Mouse (Mus musculus): ENCODE results near the gene Cox14. TPM values are rescaled to one million over a fixed set of nuclear protein-coding genes. Genes with fewer than 3 reads are reported as not detected.
A peak's percentile ranks its signal among the peaks of the same experiment; 100 is the strongest.

Cox14 gene
- polyA plus RNA-seq (2015; fragmentation: Nextera tagmentation; extraction: Ambion mirVana): 217 and 241 TPM in 2 replicates

DNA sequence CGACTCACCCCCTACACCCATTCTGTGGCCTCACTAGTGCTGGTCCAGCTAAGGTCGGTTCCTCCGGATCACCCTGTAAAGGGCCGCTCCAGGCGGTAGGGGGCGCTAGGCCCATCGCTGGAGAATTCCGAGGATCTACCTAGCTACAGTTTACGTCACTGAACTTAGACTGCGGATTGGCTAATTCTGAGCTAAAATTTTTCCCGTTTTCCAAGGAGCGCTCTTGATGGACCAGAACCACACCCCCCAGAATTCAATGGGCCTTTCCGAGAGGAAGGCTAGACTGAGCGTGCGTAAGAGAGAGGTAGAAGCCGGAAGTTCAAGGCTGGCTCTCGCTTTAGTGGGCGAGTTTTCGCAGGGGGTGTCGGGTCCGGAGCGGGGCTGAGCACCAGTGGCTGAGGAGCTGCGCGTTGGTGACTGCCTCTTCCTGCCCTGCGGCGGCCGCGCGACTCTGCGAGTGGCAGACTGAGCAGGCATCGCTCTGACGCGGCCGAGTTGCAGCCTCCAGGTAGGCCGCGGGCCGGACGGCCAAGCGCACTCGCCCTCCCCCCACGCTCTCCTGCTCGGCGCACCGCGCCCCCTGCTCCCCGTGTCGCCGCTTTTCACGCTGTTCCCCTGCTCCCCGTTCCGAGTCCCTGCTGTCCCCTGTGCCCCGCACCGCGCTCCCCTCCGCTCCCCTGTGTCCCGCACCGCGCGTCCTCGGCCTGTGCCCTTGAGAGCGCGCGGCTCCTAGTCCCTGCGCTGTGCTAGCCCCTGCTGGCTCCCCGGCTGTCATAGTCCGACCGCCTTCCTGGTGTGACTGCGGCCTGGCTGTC is at the start of gene Cox14:
Gene Cox14 (plus strand): TSS at position 278 of the 815 bp plus-strand sequence.
- Histone ChIP-seq H3K27me3 (ENCODE audit: control insufficient read depth, insufficient read depth, low read length) (no peaks in the 10 kb centered on the region), H3K4me3 (ENCODE audit: low read length) (peak within 1 kb of the TSS; percentile 87), H3K27ac (ENCODE audit: low read length) (peak within 1 kb of the TSS; percentile 97), H3K9ac (ENCODE audit: low read length) (peak within 1 kb of the TSS; percentile 96), H3K9me3 (replicated peaks; ENCODE audit: control insufficient read depth, low read length) (peaks cover 6% of the 10 kb centered on the region), H3K4me1 (ENCODE audit: control insufficient read depth, insufficient read depth, low read length) (peaks cover 30% of the 10 kb centered on the region), H3K4me2 (ENCODE audit: low read depth, low read length) (peak within 1 kb of the TSS; percentile 80), H3K36me3 (ENCODE audit: control insufficient read depth, insufficient read depth) (peaks cover 25% of the 10 kb centered on the region)
- WGBS: under 1% methylated on average over 67 of the region's 68 CpGs
- peak; percentile 91 for ATAC-seq (replicated peaks; ENCODE audit: extremely low read depth, insufficient read depth, low FRiP score)

DNA sequence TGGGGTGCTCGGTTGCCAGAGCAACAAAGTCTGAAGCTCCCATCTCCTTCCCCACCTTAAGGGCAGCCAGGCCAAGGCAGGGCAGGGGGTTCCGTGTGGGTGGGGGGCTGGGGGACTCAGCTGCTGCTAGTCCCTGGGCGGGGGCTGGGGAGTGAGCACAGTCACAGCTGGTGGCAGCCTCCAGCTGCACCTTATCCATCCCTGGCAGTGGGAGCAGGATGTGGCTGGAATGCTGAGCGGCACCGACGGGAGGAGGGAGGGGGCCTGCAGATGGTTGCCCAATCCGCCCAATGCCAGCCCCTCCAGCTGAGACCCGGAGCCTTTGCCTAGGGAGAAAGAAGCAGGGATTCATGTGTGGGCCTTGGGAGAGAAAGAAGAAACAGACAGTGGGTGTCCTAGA is 48.3 kb upstream of the Cox14 start:
- no peak for ATAC-seq (replicated peaks; ENCODE audit: extremely low read depth, insufficient read depth, low FRiP score)
- Histone ChIP-seq H3K36me3 (ENCODE audit: control insufficient read depth, insufficient read depth) (no peaks in the 10 kb centered on the region), H3K27ac (ENCODE audit: low read length) (no peak overlapping the region), H3K9me3 (replicated peaks; ENCODE audit: control insufficient read depth, low read length) (no peaks in the 10 kb centered on the region), H3K9ac (ENCODE audit: low read length) (no peak overlapping the region), H3K4me1 (ENCODE audit: control insufficient read depth, insufficient read depth, low read length) (no peaks in the 10 kb centered on the region; the same call in 1 of the 2 replicates), H3K27me3 (ENCODE audit: control insufficient read depth, insufficient read depth, low read length) (peaks cover 28% of the 10 kb centered on the region), H3K4me3 (ENCODE audit: low read length) (no peak overlapping the region), H3K4me2 (ENCODE audit: low read depth, low read length) (no peak overlapping the region)
- 40% methylated on average over 8 of the region's 8 CpGs for WGBS

DNA sequence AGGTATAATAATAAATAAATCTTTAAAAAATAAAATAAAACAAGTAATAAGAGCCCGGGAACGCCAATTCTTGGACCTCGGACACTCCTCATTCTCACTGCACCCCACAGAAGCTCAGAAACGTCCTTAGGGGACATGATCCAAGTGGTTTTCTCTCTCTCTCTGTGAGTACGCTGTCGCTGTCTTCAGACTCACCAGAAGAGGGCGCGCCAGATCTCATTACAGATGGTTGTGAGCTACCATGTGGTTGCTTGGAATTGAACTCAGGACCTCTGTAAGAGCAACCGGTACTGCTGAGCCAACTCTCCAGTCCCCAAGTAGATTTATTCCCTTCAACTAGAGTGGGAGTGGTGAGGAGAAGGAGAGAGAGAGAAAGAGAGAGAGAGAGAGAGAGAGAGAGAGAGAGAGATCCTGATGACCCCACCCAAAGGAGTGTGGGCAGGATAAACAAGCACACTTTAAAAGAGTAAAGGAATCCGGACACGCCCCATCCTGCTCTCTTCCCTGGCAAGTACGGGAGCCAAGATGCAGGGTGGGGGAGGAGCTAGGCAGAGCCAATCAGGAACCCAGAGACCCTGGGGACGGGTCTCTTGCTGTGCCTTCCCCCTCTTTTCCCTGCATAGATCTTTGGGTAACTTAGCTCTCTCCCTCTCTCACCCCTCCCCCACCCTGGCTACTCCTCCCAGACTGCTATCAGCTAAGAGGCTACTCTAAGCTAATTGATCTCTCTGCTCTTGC is 47.2 kb upstream of the Cox14 start:
- Histone ChIP-seq H3K4me2 (ENCODE audit: low read depth, low read length) (no peak overlapping the region), H3K36me3 (ENCODE audit: control insufficient read depth, insufficient read depth) (no peaks in the 10 kb centered on the region), H3K9ac (ENCODE audit: low read length) (no peak overlapping the region), H3K27ac (ENCODE audit: low read length) (no peak overlapping the region), H3K4me3 (ENCODE audit: low read length) (no peak overlapping the region), H3K9me3 (replicated peaks; ENCODE audit: control insufficient read depth, low read length) (no peaks in the 10 kb centered on the region), H3K27me3 (ENCODE audit: control insufficient read depth, insufficient read depth, low read length) (peaks cover 17% of the 10 kb centered on the region), H3K4me1 (ENCODE audit: control insufficient read depth, insufficient read depth, low read length) (no peaks in the 10 kb centered on the region; the same call in 1 of the 2 replicates)
- WGBS: 14% methylated on average over 13 of the region's 13 CpGs
- ATAC-seq (replicated peaks; ENCODE audit: extremely low read depth, insufficient read depth, low FRiP score): no peak

DNA sequence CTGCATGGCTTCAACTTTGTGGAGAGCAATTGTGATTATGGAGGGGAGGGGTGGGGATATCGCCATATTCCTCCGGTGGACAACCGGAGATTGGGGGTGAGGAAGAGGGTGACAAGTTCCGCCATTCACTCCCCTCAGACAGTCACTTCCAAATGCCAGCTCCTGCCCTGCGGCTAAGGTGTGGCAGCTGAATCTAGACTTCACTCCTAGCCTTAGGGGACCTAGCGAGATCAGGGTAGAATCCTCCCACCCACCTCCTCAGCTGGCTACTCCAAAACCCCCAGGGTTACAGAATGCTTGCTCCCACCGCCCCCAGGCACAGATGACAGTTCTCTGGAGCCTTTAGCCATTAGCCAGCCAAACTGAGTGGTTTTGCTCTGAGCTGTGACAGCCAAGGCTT is 46.4 kb upstream of the Cox14 start:
- Histone ChIP-seq H3K4me3 (ENCODE audit: low read length) (no peak overlapping the region), H3K9ac (ENCODE audit: low read length) (no peak overlapping the region), H3K4me2 (ENCODE audit: low read depth, low read length) (no peak overlapping the region), H3K36me3 (ENCODE audit: control insufficient read depth, insufficient read depth) (no peaks in the 10 kb centered on the region), H3K27me3 (ENCODE audit: control insufficient read depth, insufficient read depth, low read length) (peaks cover 11% of the 10 kb centered on the region), H3K9me3 (replicated peaks; ENCODE audit: control insufficient read depth, low read length) (no peaks in the 10 kb centered on the region), H3K27ac (ENCODE audit: low read length) (no peak overlapping the region), H3K4me1 (ENCODE audit: control insufficient read depth, insufficient read depth, low read length) (no peaks in the 10 kb centered on the region; the same call in 1 of the 2 replicates)
- WGBS: 48% methylated on average over 7 of the region's 7 CpGs
- ATAC-seq (replicated peaks; ENCODE audit: extremely low read depth, insufficient read depth, low FRiP score): no peak

DNA sequence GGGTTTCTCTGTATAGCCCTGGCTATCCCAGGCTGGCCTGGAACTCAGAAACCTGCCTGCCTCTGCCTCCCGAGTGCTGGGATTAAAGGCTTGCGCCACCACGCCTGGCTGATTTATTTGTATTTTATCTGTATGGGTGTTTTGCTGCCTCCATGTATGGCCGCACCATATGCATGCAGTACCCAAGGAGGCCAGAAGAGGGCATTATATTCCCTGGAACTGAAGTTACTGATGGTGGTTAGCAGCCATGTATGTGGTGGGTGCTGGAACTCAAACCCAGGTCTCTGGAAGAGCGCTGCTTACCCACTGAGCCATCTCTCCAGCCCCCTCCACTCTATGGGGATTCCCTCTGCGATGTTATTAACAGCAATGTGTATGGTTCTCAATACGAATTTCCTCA is 42.5 kb upstream of the Cox14 start:
- Histone ChIP-seq H3K9me3 (replicated peaks; ENCODE audit: control insufficient read depth, low read length) (no peaks in the 10 kb centered on the region), H3K36me3 (ENCODE audit: control insufficient read depth, insufficient read depth) (no peaks in the 10 kb centered on the region), H3K4me1 (ENCODE audit: control insufficient read depth, insufficient read depth, low read length) (no peaks in the 10 kb centered on the region; the same call in 1 of the 2 replicates), H3K4me2 (ENCODE audit: low read depth, low read length) (no peak overlapping the region), H3K27me3 (ENCODE audit: control insufficient read depth, insufficient read depth, low read length) (peaks cover 3% of the 10 kb centered on the region; the same call in 1 of the 2 replicates), H3K27ac (ENCODE audit: low read length) (no peak overlapping the region), H3K9ac (ENCODE audit: low read length) (no peak overlapping the region), H3K4me3 (ENCODE audit: low read length) (no peak overlapping the region)
- WGBS: 90% methylated on average over 7 of the region's 7 CpGs
- ATAC-seq (replicated peaks; ENCODE audit: extremely low read depth, insufficient read depth, low FRiP score): no peak

DNA sequence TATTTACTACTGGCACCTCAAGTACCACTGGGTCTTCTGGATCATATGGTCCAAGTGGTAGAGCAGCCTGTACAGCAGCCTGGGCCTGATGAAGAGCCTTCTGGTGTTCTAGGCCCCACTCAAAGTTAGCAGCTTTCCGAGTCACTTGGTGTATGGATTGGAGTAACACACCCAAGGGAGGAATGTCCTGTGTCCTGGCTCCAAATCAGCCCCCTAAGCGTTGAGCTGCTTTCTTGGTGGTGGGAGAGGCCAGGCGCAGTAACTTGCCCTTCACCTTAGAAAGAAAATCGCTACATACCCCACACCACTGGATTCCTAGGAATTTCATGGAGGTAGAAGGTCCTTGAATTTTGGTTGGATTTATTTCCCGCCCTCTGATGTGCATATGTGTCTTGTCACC is 41.3 kb upstream of the Cox14 start:
- Histone ChIP-seq H3K9ac (ENCODE audit: low read length) (no peak overlapping the region), H3K36me3 (ENCODE audit: control insufficient read depth, insufficient read depth) (no peaks in the 10 kb centered on the region), H3K9me3 (replicated peaks; ENCODE audit: control insufficient read depth, low read length) (no peaks in the 10 kb centered on the region), H3K27me3 (ENCODE audit: control insufficient read depth, insufficient read depth, low read length) (peaks cover 3% of the 10 kb centered on the region; the same call in 1 of the 2 replicates), H3K4me3 (ENCODE audit: low read length) (no peak overlapping the region), H3K27ac (ENCODE audit: low read length) (no peak overlapping the region), H3K4me1 (ENCODE audit: control insufficient read depth, insufficient read depth, low read length) (no peaks in the 10 kb centered on the region), H3K4me2 (ENCODE audit: low read depth, low read length) (no peak overlapping the region)
- ATAC-seq (replicated peaks; ENCODE audit: extremely low read depth, insufficient read depth, low FRiP score): no peak
- 90% methylated on average over 5 of the region's 5 CpGs for WGBS

DNA sequence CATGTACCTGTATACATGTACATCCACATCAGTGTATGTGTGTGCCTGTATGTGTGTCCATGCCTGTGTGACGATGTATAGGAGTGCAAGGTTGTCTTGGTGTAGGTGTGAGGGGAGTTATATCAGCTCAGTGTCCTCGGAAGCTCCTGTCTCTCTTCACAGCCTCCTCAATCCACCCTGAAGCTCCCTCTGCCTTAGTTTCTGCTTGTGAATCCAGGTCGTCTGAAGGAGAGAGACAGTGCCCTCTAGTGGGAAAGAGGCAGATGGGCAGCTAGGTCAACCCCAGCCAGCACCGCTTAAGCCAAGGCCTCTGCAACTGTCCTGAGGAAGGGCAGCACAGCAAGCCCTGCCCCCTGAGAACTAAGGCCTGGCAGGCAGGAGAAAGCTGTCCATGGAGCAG is 36.7 kb upstream of the Cox14 start:
- no peaks in the 10 kb centered on the region for H3K9me3 ChIP-seq (replicated peaks; ENCODE audit: control insufficient read depth, low read length)
- H3K4me2 ChIP-seq (ENCODE audit: low read depth, low read length): no peak overlapping the region
- no peaks in the 10 kb centered on the region for H3K4me1 ChIP-seq (ENCODE audit: control insufficient read depth, insufficient read depth, low read length)
- no peak overlapping the region for H3K9ac ChIP-seq (ENCODE audit: low read length)
- no peak for ATAC-seq (replicated peaks; ENCODE audit: extremely low read depth, insufficient read depth, low FRiP score)
- no peak overlapping the region for H3K27ac ChIP-seq (ENCODE audit: low read length)
- WGBS: 5% methylated on average over 4 of the region's 4 CpGs
- H3K36me3 ChIP-seq (ENCODE audit: control insufficient read depth, insufficient read depth): no peaks in the 10 kb centered on the region
- peaks cover 11% of the 10 kb centered on the region; the same call in 1 of the 2 replicates for H3K27me3 ChIP-seq (ENCODE audit: control insufficient read depth, insufficient read depth, low read length)
- no peak overlapping the region for H3K4me3 ChIP-seq (ENCODE audit: low read length)

DNA sequence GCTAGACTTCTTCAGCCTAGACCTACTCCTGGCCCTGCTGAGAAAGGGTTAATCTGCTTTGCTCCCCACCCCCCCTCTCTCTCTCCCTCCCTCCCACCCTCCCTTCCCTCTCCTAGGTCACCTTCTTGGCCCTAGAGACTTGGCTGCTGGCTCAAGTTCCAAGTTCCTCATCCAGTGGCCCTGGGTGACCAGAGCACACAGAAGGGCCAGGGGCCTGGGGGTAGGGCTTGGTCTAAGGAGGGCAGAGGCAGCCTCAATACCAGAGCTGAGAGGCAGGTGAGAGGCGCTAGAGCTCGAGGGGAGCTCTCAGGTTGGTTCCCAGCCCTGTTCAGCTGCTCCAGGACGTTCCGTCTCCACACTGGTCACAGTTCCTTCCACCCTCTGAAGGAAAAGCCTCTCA is 34.5 kb upstream of the Cox14 start:
- Histone ChIP-seq H3K9ac (ENCODE audit: low read length) (no peak overlapping the region), H3K36me3 (ENCODE audit: control insufficient read depth, insufficient read depth) (no peaks in the 10 kb centered on the region), H3K4me1 (ENCODE audit: control insufficient read depth, insufficient read depth, low read length) (peaks cover 7% of the 10 kb centered on the region), H3K4me2 (ENCODE audit: low read depth, low read length) (no peak overlapping the region), H3K27me3 (ENCODE audit: control insufficient read depth, insufficient read depth, low read length) (peaks cover 11% of the 10 kb centered on the region; the same call in 1 of the 2 replicates), H3K4me3 (ENCODE audit: low read length) (no peak overlapping the region), H3K27ac (ENCODE audit: low read length) (no peak overlapping the region), H3K9me3 (replicated peaks; ENCODE audit: control insufficient read depth, low read length) (no peaks in the 10 kb centered on the region)
- no peak for ATAC-seq (replicated peaks; ENCODE audit: extremely low read depth, insufficient read depth, low FRiP score)
- 24% methylated on average over 4 of the region's 4 CpGs for WGBS

DNA sequence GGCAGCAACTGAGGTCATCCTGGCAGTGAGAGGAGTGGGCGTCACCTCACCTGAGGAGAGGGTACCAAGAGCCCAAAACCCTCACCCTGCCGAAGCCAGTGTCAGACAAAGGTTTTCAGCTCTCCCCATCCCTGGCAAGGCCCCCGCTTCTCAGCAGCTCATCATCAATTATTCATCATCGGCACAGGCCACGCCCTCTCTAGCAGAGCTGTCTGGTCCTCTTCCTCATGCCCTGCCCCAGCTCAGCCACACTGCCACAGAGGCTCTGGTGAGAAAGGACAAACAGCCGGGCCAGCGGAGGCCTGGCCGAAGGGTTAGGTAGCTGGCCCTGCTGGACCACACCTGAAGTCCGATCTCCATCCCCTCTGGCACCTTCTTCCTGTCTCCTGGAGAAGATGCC is 33.4 kb upstream of the Cox14 start:
- H3K36me3 ChIP-seq (ENCODE audit: control insufficient read depth, insufficient read depth): no peaks in the 10 kb centered on the region
- peaks cover 7% of the 10 kb centered on the region for H3K4me1 ChIP-seq (ENCODE audit: control insufficient read depth, insufficient read depth, low read length)
- H3K4me3 ChIP-seq (ENCODE audit: low read length): no peak overlapping the region
- no peaks in the 10 kb centered on the region for H3K9me3 ChIP-seq (replicated peaks; ENCODE audit: control insufficient read depth, low read length)
- H3K4me2 ChIP-seq (ENCODE audit: low read depth, low read length): no peak overlapping the region
- no peak for ATAC-seq (replicated peaks; ENCODE audit: extremely low read depth, insufficient read depth, low FRiP score)
- H3K9ac ChIP-seq (ENCODE audit: low read length): no peak overlapping the region
- H3K27ac ChIP-seq (ENCODE audit: low read length): no peak overlapping the region
- H3K27me3 ChIP-seq (ENCODE audit: control insufficient read depth, insufficient read depth, low read length): peaks cover 11% of the 10 kb centered on the region; the same call in 1 of the 2 replicates
- WGBS: 53% methylated on average over 9 of the region's 9 CpGs

Measured in heart, embryonic 16.5 days (tissue).